Mouse (Mus musculus): Measurements from ENCODE around the gene A430033K04Rik.

A430033K04Rik gene

GRCm38 (mm10) chr5:138622645-138623477 lies at the start of gene A430033K04Rik:
Gene A430033K04Rik (plus strand): TSS chr5:138622859.
- DNase-seq: peak; percentile 95 to 97

- no peak for DNase-seq
These were observed 35.3 kb upstream of the A430033K04Rik start for GRCm38 (mm10) chr5:138587396-138587795.

GRCm38 (mm10) chr5:138618353-138618752 lies 4.3 kb upstream of the A430033K04Rik start:
- DNase-seq: no peak

- DNase-seq: peak; percentile 95 to 97
These were observed 3.2 kb upstream of the A430033K04Rik start, which contains the start of gene Zfp68 for GRCm38 (mm10) chr5:138619211-138620128. Gene Zfp68 (minus strand): TSS chr5:138619761.

GRCm38 (mm10) chr5:138620836-138621235 lies 1.8 kb upstream of the A430033K04Rik start:
- peak; percentile 27 to 53 for DNase-seq

GRCm38 (mm10) chr5:138623478-138623875 lies 818 bp downstream of the A430033K04Rik start:
- no peak for DNase-seq

GRCm38 (mm10) chr5:138636486-138636885 lies 13.8 kb downstream of the A430033K04Rik start:
- no peak for DNase-seq

- no peak for DNase-seq
These were observed 18.4 kb downstream of the A430033K04Rik start for GRCm38 (mm10) chr5:138641081-138641480.

GRCm38 (mm10) chr5:138641761-138642160 lies 19.1 kb downstream of the A430033K04Rik start:
- no peak for DNase-seq

- DNase-seq: no peak
These were observed 30.3 kb downstream of the A430033K04Rik start for GRCm38 (mm10) chr5:138652911-138653310.

- peak; percentile 5 to 11 for DNase-seq
These were observed 34.0 kb downstream of the A430033K04Rik start for GRCm38 (mm10) chr5:138656477-138657156.

- no peak for DNase-seq
These were observed 34.7 kb downstream of the A430033K04Rik start for GRCm38 (mm10) chr5:138657407-138657806.

GRCm38 (mm10) chr5:138657854-138658253 lies 35.2 kb downstream of the A430033K04Rik start:
- DNase-seq: peak; percentile 22 to 53

GRCm38 (mm10) chr5:138658922-138659321 lies 36.3 kb downstream of the A430033K04Rik start:
- peak; percentile 11 to 26 for DNase-seq

- peak; percentile 6 to 21 for DNase-seq
These were observed 60.5 kb downstream of the A430033K04Rik start for GRCm38 (mm10) chr5:138683023-138683766.

GRCm38 (mm10) chr5:138683821-138684220 lies 61.2 kb downstream of the A430033K04Rik start:
- no peak for DNase-seq

- DNase-seq: no peak
These were observed 64.8 kb downstream of the A430033K04Rik start for GRCm38 (mm10) chr5:138687453-138687852.

GRCm38 (mm10) chr5:138689254-138689653 lies 66.6 kb downstream of the A430033K04Rik start:
- no peak for DNase-seq

GRCm38 (mm10) chr5:138692936-138693570 lies 70.4 kb downstream of the A430033K04Rik start:
- DNase-seq: no peak

- DNase-seq: no peak
These were observed 71.4 kb downstream of the A430033K04Rik start for GRCm38 (mm10) chr5:138694036-138694435.

GRCm38 (mm10) chr5:138694496-138695167 lies 72.0 kb downstream of the A430033K04Rik start:
- DNase-seq: no peak
